Comparison of ENCODE assay signal across 8 mouse cellular contexts in the genomic region with DNA sequence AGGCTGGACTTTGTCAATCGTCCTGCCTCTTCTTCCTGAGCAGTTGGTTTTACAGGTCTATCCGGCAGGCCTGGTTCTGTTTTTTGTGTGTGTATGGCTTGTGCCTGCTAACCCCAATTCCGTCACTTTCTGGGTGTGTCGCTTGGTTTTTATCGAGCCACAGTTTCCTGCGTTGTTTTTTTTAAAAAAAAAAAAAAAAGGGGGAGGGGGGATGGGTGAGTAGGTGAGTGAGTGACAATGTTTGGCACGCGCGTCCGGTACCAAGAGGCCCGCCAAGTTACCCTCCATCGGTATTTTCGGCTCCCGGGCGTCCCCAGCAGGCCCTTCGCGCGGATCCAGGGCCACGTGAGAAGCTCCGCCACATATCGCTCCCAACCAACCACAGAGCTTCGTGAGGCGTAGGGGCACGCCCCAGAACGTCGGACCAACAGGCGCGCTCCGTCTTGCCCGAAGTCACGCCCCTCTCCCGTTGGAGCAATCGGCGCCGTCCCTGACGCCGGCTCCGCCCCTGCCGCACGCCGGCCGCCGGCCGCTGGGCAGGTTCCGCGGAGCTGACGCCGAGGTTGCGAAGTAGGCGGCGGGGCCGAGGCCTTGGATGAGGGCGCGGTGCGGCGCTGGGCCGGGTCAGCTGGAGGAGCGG. TPM values are rescaled to one million over a fixed set of nuclear protein-coding genes. Genes with fewer than 3 reads are reported as not detected.
DNase-seq lines count a peak whose midpoint lies in the region; ATAC-seq lines count a peak whose summit lies in the region.

A gene (plus strand): TSS at position 469 of the 640 bp plus-strand sequence.

- ATAC-seq in forebrain, embryonic 14.5 days: peak; percentile 100
- ATAC-seq in neural tube, embryonic 15.5 days (ENCODE audit: low FRiP score): peak; percentile 100

- no peaks in the 10 kb centered on the region for H3K27me3 ChIP-seq in forebrain, embryonic 14.5 days (replicated peaks; ENCODE audit: control insufficient read depth, insufficient read depth, low read length)
- no peaks in the 10 kb centered on the region for H3K27me3 ChIP-seq in neural tube, embryonic 15.5 days (replicated peaks)

- intact Hi-C loops in heart, postnatal 14 days (cut with DNase I): loop anchor here (2.0 kb wide), 1 partner anchor 58 kb away; a partner anchor contains a TSS

- peak within 1 kb of the TSS; percentile 71; the same call in 1 of the 2 replicates for H3K27ac ChIP-seq in forebrain, embryonic 14.5 days (ENCODE audit: low read depth, low read length)
- H3K27ac ChIP-seq in neural tube, embryonic 15.5 days (replicated peaks): peak within 1 kb of the TSS; percentile 90

- H3K4me2 ChIP-seq in forebrain, embryonic 14.5 days (ENCODE audit: low read length): peak within 1 kb of the TSS; percentile 99
- H3K4me2 ChIP-seq in neural tube, embryonic 15.5 days: peak within 1 kb of the TSS; percentile 96

- DNase-seq in ES-CJ7 (ENCODE audit: low read depth, low spot score): peak; percentile 99
- peak; percentile 96 for DNase-seq in cerebellum, adult 11 months
- DNase-seq in forebrain, embryonic 14.5 days (ENCODE audit: low spot score): peak; percentile 99
- peak; percentile 94 to 96 for DNase-seq in heart, postnatal 14 days
- peak; percentile 96 for DNase-seq in layer of hippocampus, adult 11-12 months (ENCODE audit: low spot score)
- peak; percentile 99 for DNase-seq in lung, adult 18-20 months
- peak; percentile 99 for DNase-seq in testis, postnatal 14 days (ENCODE audit: low spot score)

- under 1% methylated on average over 57 of the region's 58 CpGs for WGBS in forebrain, embryonic 14.5 days
- under 1% methylated on average over 54 of the region's 58 CpGs for WGBS in neural tube, embryonic 15.5 days

- peaks cover 15% of the 10 kb centered on the region for H3K36me3 ChIP-seq in forebrain, embryonic 14.5 days (ENCODE audit: control insufficient read depth, insufficient read depth, low read length)
- H3K36me3 ChIP-seq in neural tube, embryonic 15.5 days: peaks cover 8% of the 10 kb centered on the region

- peak within 1 kb of the TSS; percentile 84 for H3K4me3 ChIP-seq in forebrain, embryonic 14.5 days (ENCODE audit: low read depth, low read length)
- peak within 1 kb of the TSS; percentile 87 for H3K4me3 ChIP-seq in neural tube, embryonic 15.5 days (replicated peaks)

- no peaks in the 10 kb centered on the region for H3K9me3 ChIP-seq in forebrain, embryonic 14.5 days (replicated peaks; ENCODE audit: control insufficient read depth, low read length)
- H3K9me3 ChIP-seq in neural tube, embryonic 15.5 days (replicated peaks): no peaks in the 10 kb centered on the region

- peak within 1 kb of the TSS; percentile 83 for H3K9ac ChIP-seq in forebrain, embryonic 14.5 days (ENCODE audit: low read length)
- H3K9ac ChIP-seq in neural tube, embryonic 15.5 days (replicated peaks): peak within 1 kb of the TSS; percentile 78

- H3K4me1 ChIP-seq in forebrain, embryonic 14.5 days (ENCODE audit: control insufficient read depth, insufficient read depth, low read length): peaks cover 16% of the 10 kb centered on the region
- H3K4me1 ChIP-seq in neural tube, embryonic 15.5 days: peaks cover 37% of the 10 kb centered on the region

RNA-seq across cellular contexts. Expression of the gene that starts here (rescaled TPM):
- polyA plus RNA-seq in forebrain, embryonic 14.5 days (2014; fragmentation: Nextera tagmentation; extraction: Ambion mirVana): 1.1 and 1.6 TPM in 2 replicates
- total RNA-seq in heart, postnatal 14 days (2021): 10 to 100 TPM; 60.0 to 63.2 TPM
- polyA plus RNA-seq in neural tube, embryonic 15.5 days (2015; fragmentation: Nextera tagmentation; extraction: Ambion mirVana): 0.96 and 1.4 TPM in 2 replicates

Comparison
In these comparisons a context has a peak if more than half of its experiments do, and no peak if none do; other contexts are left out.
1. Peak in every context shown above with its lines: DNase-seq, ATAC-seq, H3K4me3 ChIP-seq and H3K27ac ChIP-seq.